Mouse (Mus musculus) fibroblast of lung, adult 2 months (primary cell): ENCODE measurements around the gene E4f1.

ENCODE experiments used
- DNase-seq: peaks from one replicate; pipeline ENCODE4 v3.0.0-alpha.2; 2011; ENCODE audit warnings: low read depth

E4f1 gene

GRCm38 (mm10) chr17:24415011-24415410 is 55.1 kb downstream of the E4f1 start:
- no peak for DNase-seq

- peak; percentile 98 for DNase-seq
These were observed 55.7 kb downstream of the E4f1 start, which contains the start of gene Rnps1 for GRCm38 (mm10) chr17:24414230-24414976. TSS of gene Rnps1 (plus strand) at chr17:24414565.

GRCm38 (mm10) chr17:24413557-24414211 is 56.4 kb downstream of the E4f1 start:
- DNase-seq: no peak

- DNase-seq: no peak
These were observed 62.9 kb downstream of the E4f1 start for GRCm38 (mm10) chr17:24407116-24407803.

GRCm38 (mm10) chr17:24402371-24402770 is 67.7 kb downstream of the E4f1 start:
- no peak for DNase-seq

GRCm38 (mm10) chr17:24394456-24394855 is 75.7 kb downstream of the E4f1 start:
- DNase-seq: no peak
